Mouse (Mus musculus): Measurements from ENCODE around the gene Npcd.

DNA sequence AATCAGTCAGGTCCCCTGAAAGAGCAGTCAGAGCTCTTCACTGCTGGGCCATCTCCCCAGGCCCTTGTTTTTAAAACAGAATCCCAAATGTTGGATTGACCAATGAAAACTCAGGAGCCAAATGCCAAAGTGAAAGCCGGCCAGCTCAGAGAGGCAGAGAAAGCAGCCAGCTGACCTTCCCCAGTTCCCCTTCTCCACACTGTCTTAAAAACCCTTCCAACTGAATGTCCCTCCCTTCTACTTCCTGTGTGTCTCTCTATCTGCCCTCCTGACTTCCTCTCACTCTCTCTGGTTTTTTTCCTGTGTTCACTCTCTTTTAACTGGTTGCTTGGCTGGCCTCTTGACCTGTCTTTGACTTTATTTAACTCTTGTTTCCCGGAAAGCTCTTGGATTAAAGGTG lies 40.0 kb upstream of the Npcd start:
- no peak for TF ChIP-seq POLR2A (IDR thresholded peaks at IDR 0.05; ENCODE audit: borderline replicate concordance, low read depth, low read length)
- TF ChIP-seq CTCF (IDR thresholded peaks at IDR 0.05; ENCODE audit: low read depth, low read length) = no peak
